Mouse (Mus musculus) hindbrain, embryonic 12.5 days (tissue): ENCODE measurements at regions not wholly inside any gene's neighbourhood (a gene's known extent, or its start where the extent isn't known, plus 50 kb on each side); places are given as distances from the start of the nearest gene placed in this dataset.
A peak's percentile ranks its signal among the peaks of the same experiment; 100 is the strongest.

Experiments used
- ATAC-seq: fragments of 200-750 bp; cut with Nextera tagmentation; 2 replicates; pipeline ENCODE4 v1.8.0; 2017; ENCODE audit warnings: moderate TSS enrichment; ENCODE audit not compliant: low FRiP score
- H3K27ac ChIP-seq: fragments of 300-500 bp; sonication (generic); 2 replicates; pipeline ENCODE4 v1.5.1; 2016; ENCODE audit warnings: mild to moderate bottlenecking
- H3K27me3 ChIP-seq: fragments of 300-500 bp; sonication (generic); 2 replicates; pipeline ENCODE4 v1.6.1; 2016; ENCODE audit warnings: mild to moderate bottlenecking
- H3K36me3 ChIP-seq: fragments of 300-500 bp; sonication (generic); 2 replicates; pipeline ENCODE4 v1.6.1; 2016; ENCODE audit warnings: mild to moderate bottlenecking
- H3K4me1 ChIP-seq: fragments of 300-500 bp; sonication (generic); 2 replicates; pipeline ENCODE4 v1.6.1; 2016
- H3K4me2 ChIP-seq: fragments of 300-500 bp; sonication (generic); replicated peaks from 2 replicates; pipeline ENCODE4 v1.6.1; 2016; ENCODE audit warnings: mild to moderate bottlenecking
- H3K4me3 ChIP-seq: fragments of 300-500 bp; sonication (generic); 2 replicates; pipeline ENCODE4 v1.5.1; 2016; ENCODE audit warnings: mild to moderate bottlenecking
- H3K9ac ChIP-seq: fragments of 300-500 bp; sonication (generic); 2 replicates; pipeline ENCODE4 v1.6.1; 2016; ENCODE audit warnings: mild to moderate bottlenecking, moderate library complexity
- H3K9me3 ChIP-seq: fragments of 300-500 bp; sonication (generic); replicated peaks from 2 replicates; pipeline ENCODE4 v1.6.1; 2016; ENCODE audit warnings: mild to moderate bottlenecking
- WGBS: fragments of 180-500 bp; shearing (Covaris S2); methylation state at CpG from one replicate; pipeline ENCODE4 v1.1.7; 2016; 5-methylcytosine and 5-hydroxymethylcytosine counted together

DNA sequence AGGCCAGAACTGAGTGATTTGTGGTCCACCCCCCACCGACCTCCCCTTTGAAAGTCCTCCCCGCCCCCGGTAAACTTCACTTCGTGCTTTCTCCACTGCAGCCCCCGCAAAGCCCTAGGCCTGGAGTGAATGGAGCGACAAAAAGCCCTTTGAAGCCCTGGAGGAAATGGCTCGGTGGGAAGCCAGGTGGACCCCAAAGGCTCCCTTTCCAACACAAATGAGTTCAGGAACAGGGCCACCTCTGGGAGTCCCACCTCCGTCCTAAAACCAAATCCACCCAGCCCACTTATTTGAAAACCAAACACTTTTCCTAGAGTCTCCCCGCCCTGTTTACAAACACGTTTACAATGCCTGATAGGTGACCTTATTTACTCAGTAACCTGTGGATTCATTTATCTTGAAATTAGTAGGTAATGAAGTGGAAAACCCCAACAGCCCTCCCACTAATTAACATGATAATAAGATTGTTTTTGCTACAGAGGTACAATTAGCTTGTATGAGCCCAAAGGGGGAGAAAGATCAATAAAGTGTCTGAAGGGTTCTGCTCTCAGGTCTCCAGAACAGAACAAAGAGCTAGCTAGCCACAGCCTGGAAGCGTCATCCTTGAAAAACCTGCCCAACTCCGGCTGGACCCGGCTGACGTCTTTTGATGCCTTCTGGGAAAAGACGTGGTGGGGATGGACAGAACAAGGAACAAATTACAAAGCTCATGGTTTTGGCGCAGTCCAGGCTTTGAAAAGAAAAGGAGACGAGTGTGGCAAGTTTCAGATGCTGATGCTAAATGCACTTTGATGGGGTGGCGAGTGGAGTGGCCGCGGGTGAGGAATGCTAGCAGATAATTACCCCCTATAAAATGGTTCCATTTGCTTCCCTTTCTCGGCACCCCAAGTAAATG is 422.6 kb upstream of the Nr2f2 start:
- no peaks in the 10 kb centered on the region for H3K9me3 ChIP-seq
- H3K4me1 ChIP-seq = peaks cover 4% of the 10 kb centered on the region
- H3K4me3 ChIP-seq = no peak overlapping the region
- peak; percentile 46; the same call in 1 of the 2 replicates for ATAC-seq
- H3K4me2 ChIP-seq = peak overlapping the region; percentile 40
- 5% methylated on average over 21 of the region's 21 CpGs for WGBS
- H3K9ac ChIP-seq = no peak overlapping the region
- H3K27me3 ChIP-seq = peaks cover 14% of the 10 kb centered on the region
- no peak overlapping the region for H3K27ac ChIP-seq
- H3K36me3 ChIP-seq = no peaks in the 10 kb centered on the region

DNA sequence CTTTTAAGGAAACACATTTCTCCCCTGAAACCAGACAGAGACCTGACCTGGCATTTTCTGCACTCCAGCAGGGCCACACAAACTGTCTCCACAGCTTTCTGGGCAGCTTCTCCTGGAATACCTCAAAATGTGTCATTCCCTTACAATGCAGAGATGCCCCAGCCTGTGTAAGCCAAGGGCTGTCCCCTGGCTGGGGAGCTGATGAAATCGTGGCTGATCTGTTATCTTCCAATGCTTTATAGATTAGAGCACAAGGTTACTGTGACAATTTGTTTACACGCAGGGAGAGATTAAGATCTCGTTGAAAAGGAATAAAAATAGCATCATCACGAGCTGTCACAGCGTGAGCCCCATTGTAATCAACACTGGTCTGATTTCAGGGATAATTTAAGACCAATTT is 421.4 kb upstream of the Nr2f2 start:
- no peak for ATAC-seq
- peaks cover 14% of the 10 kb centered on the region for H3K27me3 ChIP-seq
- no peaks in the 10 kb centered on the region for H3K36me3 ChIP-seq
- no peak overlapping the region for H3K27ac ChIP-seq
- H3K9me3 ChIP-seq = no peaks in the 10 kb centered on the region
- WGBS = 13% methylated on average over 5 of the region's 5 CpGs
- peaks cover 4% of the 10 kb centered on the region for H3K4me1 ChIP-seq
- H3K4me3 ChIP-seq = no peak overlapping the region
- no peak overlapping the region for H3K9ac ChIP-seq
- H3K4me2 ChIP-seq = no peak overlapping the region

GRCm38 (mm10) chr7:70780742-70781332 is 414.3 kb upstream of the Nr2f2 start:
- no peak overlapping the region for H3K4me2 ChIP-seq

GRCm38 (mm10) chr7:70777763-70778162 is 411.2 kb upstream of the Nr2f2 start:
- Histone ChIP-seq H3K9me3 (no peaks in the 10 kb centered on the region), H3K27me3 (0 out of 2 replicates have a peak, but pooled peaks cover 4% of the 10 kb centered on the region), H3K4me1 (0 out of 2 replicates have a peak, but pooled peaks cover 2% of the 10 kb centered on the region), H3K9ac (no peak overlapping the region), H3K36me3 (no peaks in the 10 kb centered on the region), H3K4me3 (no peak overlapping the region), H3K4me2 (no peak overlapping the region), H3K27ac (no peak overlapping the region)
- ATAC-seq = peak; percentile 56; the same call in 1 of the 2 replicates
- 26% methylated on average over 4 of the region's 4 CpGs for WGBS

More at GRCm38 (mm10) chr7:70780742-70781332, 414.3 kb upstream of the Nr2f2 start:
- Histone ChIP-seq H3K36me3 (no peaks in the 10 kb centered on the region), H3K27ac (no peak overlapping the region), H3K27me3 (0 out of 2 replicates have a peak, but pooled peaks cover under 1% of the 10 kb centered on the region), H3K4me3 (no peak overlapping the region), H3K9me3 (no peaks in the 10 kb centered on the region), H3K4me1 (0 out of 2 replicates have a peak, but pooled peaks cover 2% of the 10 kb centered on the region), H3K9ac (no peak overlapping the region)
- 68% methylated on average over 2 of the region's 2 CpGs for WGBS
- no peak for ATAC-seq

GRCm38 (mm10) chr7:70769655-70770054 is 403.1 kb upstream of the Nr2f2 start:
- Histone ChIP-seq H3K36me3 (no peaks in the 10 kb centered on the region), H3K4me3 (no peak overlapping the region), H3K9ac (no peak overlapping the region), H3K9me3 (no peaks in the 10 kb centered on the region), H3K27ac (no peak overlapping the region), H3K4me2 (no peak overlapping the region), H3K27me3 (no peaks in the 10 kb centered on the region), H3K4me1 (no peaks in the 10 kb centered on the region)
- ATAC-seq = no peak
- 72% methylated on average over 6 of the region's 6 CpGs for WGBS

- H3K4me1 ChIP-seq = no peaks in the 10 kb centered on the region
- H3K4me3 ChIP-seq = no peak overlapping the region
- 72% methylated on average over 5 of the region's 5 CpGs for WGBS
- ATAC-seq = no peak
- H3K9me3 ChIP-seq = no peaks in the 10 kb centered on the region
- no peak overlapping the region for H3K9ac ChIP-seq
- no peaks in the 10 kb centered on the region for H3K36me3 ChIP-seq
- no peak overlapping the region for H3K27ac ChIP-seq
- no peak overlapping the region for H3K4me2 ChIP-seq
- H3K27me3 ChIP-seq = no peaks in the 10 kb centered on the region
These were observed 401.2 kb upstream of the Nr2f2 start for GRCm38 (mm10) chr7:70767697-70768096.

DNA sequence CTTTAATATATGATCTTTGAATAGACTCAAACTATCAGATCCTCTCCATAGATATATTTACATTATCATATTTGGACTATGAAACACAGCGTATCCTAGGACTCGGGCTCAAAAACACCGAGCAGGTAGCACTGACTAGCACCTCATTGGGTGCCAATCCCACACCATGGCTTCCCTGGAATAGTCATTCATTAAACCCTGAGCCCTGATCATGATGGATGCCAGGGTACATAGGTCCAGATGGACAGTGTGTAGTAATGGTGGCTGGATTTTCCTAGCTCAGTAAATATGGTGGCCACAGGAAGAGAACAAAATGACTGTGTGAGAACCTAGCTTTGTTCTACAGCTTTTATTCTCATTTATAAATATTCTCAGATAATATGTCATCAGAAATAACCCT is 390.1 kb upstream of the Nr2f2 start:
- Histone ChIP-seq H3K27ac (no peak overlapping the region), H3K4me1 (no peaks in the 10 kb centered on the region), H3K9me3 (no peaks in the 10 kb centered on the region), H3K4me2 (no peak overlapping the region), H3K36me3 (no peaks in the 10 kb centered on the region), H3K27me3 (peaks cover 23% of the 10 kb centered on the region; the same call in 1 of the 2 replicates), H3K4me3 (no peak overlapping the region), H3K9ac (no peak overlapping the region)
- ATAC-seq = no peak
- 98% methylated on average over 3 of the region's 3 CpGs for WGBS

GRCm38 (mm10) chr7:70754826-70755225 is 388.3 kb upstream of the Nr2f2 start:
- H3K4me2 ChIP-seq = no peak overlapping the region
- no peaks in the 10 kb centered on the region for H3K9me3 ChIP-seq
- H3K27ac ChIP-seq = no peak overlapping the region
- H3K27me3 ChIP-seq = peaks cover 23% of the 10 kb centered on the region; the same call in 1 of the 2 replicates
- no peaks in the 10 kb centered on the region for H3K4me1 ChIP-seq
- H3K9ac ChIP-seq = no peak overlapping the region
- H3K4me3 ChIP-seq = no peak overlapping the region
- no peak for ATAC-seq
- no peaks in the 10 kb centered on the region for H3K36me3 ChIP-seq
- WGBS = 86% methylated on average over 1 of the region's 1 CpGs

DNA sequence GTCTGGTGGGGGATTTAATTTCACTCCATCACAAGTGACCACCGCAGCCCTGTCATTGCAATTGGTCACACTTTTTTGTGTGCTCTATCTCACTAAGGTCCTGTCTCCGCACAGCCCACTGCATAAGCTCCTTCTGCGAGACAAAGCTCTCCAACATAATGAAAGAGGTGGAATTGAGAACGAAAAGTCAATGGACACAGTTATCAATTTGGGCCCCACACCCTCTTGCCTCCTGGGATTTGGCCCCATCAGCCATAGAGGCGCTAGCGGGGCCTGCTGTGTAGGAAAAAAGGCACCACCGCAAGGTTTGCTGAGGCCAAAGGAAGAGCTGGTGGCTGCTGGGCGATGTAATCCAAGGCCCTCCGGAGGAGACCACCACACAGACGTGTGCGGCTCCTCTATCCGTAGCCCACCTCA is 386.3 kb upstream of the Nr2f2 start:
- peak; percentile 87 for ATAC-seq
- H3K9me3 ChIP-seq = no peaks in the 10 kb centered on the region
- no peaks in the 10 kb centered on the region for H3K4me1 ChIP-seq
- H3K4me3 ChIP-seq = no peak overlapping the region
- H3K27me3 ChIP-seq = peaks cover 23% of the 10 kb centered on the region; the same call in 1 of the 2 replicates
- peak overlapping the region; percentile 21; the same call in 1 of the 2 replicates for H3K4me2 ChIP-seq
- 36% methylated on average over 12 of the region's 12 CpGs for WGBS
- no peak overlapping the region for H3K27ac ChIP-seq
- no peaks in the 10 kb centered on the region for H3K36me3 ChIP-seq
- H3K9ac ChIP-seq = no peak overlapping the region

DNA sequence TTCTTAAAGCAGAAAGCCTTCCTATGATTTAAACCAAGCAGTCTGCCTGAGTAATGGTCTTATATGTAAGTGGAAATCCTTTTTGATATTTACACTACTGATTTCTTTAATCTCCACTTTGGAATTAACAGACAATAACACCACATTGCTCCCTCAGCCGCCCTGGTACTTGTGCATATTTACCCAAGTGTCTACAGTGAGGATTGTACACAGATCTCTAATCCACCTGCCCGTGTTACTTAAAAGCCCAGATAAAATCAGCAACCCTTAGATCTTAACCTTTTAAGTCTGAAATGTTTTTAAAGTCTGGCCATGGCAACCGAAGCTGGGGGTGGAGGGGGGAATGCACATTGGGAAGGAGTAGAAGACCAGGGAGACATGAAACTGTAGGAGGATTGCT is 382.3 kb upstream of the Nr2f2 start:
- 71% methylated on average over 3 of the region's 3 CpGs for WGBS
- no peaks in the 10 kb centered on the region for H3K4me1 ChIP-seq
- ATAC-seq = no peak
- H3K27me3 ChIP-seq = peaks cover 3% of the 10 kb centered on the region; the same call in 1 of the 2 replicates
- H3K36me3 ChIP-seq = no peaks in the 10 kb centered on the region
- no peak overlapping the region for H3K27ac ChIP-seq
- no peak overlapping the region for H3K4me3 ChIP-seq
- H3K4me2 ChIP-seq = no peak overlapping the region
- H3K9ac ChIP-seq = no peak overlapping the region
- no peaks in the 10 kb centered on the region for H3K9me3 ChIP-seq

- Histone ChIP-seq H3K9me3 (no peaks in the 10 kb centered on the region), H3K27ac (no peak overlapping the region), H3K9ac (no peak overlapping the region), H3K4me1 (no peaks in the 10 kb centered on the region), H3K4me2 (no peak overlapping the region), H3K36me3 (no peaks in the 10 kb centered on the region), H3K4me3 (no peak overlapping the region), H3K27me3 (no peaks in the 10 kb centered on the region; the same call in 1 of the 2 replicates)
- ATAC-seq = no peak
- WGBS = 67% methylated on average over 8 of the region's 8 CpGs
These were observed 381.8 kb upstream of the Nr2f2 start for GRCm38 (mm10) chr7:70748345-70748744.

- Histone ChIP-seq H3K9me3 (no peaks in the 10 kb centered on the region), H3K4me3 (no peak overlapping the region), H3K27ac (no peak overlapping the region), H3K36me3 (no peaks in the 10 kb centered on the region), H3K27me3 (no peaks in the 10 kb centered on the region; the same call in 1 of the 2 replicates), H3K9ac (no peak overlapping the region), H3K4me2 (no peak overlapping the region), H3K4me1 (no peaks in the 10 kb centered on the region)
- ATAC-seq = no peak
- 53% methylated on average over 18 of the region's 18 CpGs for WGBS
These were observed 377.8 kb upstream of the Nr2f2 start for GRCm38 (mm10) chr7:70744296-70744695.
